Mouse (Mus musculus): ENCODE measurements around the gene Tnnt1.

DNA sequence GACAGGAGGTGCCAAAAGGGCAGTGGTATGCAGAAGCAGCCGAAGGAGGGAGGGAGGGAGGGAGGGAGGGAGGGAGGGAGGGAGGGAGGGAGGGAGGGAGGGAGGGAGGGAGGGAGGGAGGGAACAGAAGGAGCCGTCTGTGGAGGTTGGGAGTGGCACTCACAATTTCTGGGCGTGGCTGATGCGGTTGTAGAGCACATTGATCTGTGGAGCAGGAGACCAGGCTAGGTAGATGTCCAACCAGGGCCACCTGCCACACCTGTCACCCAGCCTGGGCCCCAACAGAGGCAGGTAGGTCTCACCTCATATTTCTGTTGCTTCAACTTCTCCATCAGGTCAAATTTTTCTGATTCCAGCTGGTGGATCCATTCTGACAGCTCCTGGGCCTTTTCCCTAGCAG lies 9.0 kb downstream of the Tnnt1 start:
- TF ChIP-seq CTCF (IDR thresholded peaks at IDR 0.05; ENCODE audit: low read depth, low read length), result no peak
- TF ChIP-seq POLR2A (IDR thresholded peaks at IDR 0.05; ENCODE audit: borderline replicate concordance, low read depth, low read length), result no peak
